ENCODE assay signal across 17 mouse cellular contexts in genomic region chr13:63879864-63880141, GRCm38 (mm10).
DNase-seq lines count a peak whose midpoint lies in the region; ATAC-seq and TF ChIP-seq lines count a peak whose summit lies in the region.
"Had no signal": no experiment of that assay in that cellular context is flagged by ENCODE, and none has a peak within 500 bp of the region (broad histone marks: within the 10 kb centered on the region; RNA-seq: fewer than 3 reads in every experiment).

No protein-coding gene starts in this region.

- no peaks in the 10 kb centered on the region for H3K36me3 ChIP-seq in forebrain, embryonic 13.5 days (ENCODE audit: poor library complexity, severe bottlenecking)
- H3K36me3 ChIP-seq in forebrain, embryonic 16.5 days (ENCODE audit: control insufficient read depth, insufficient read depth) = no peaks in the 10 kb centered on the region
- H3K36me3 ChIP-seq in lung, embryonic 16.5 days (ENCODE audit: control insufficient read depth, insufficient read depth, low read length) = no peaks in the 10 kb centered on the region
- H3K36me3 ChIP-seq in stomach, embryonic 14.5 days (ENCODE audit: control insufficient read depth, insufficient read depth, low read length) = no peaks in the 10 kb centered on the region
- H3K36me3 ChIP-seq in stomach, postnatal 0 days (ENCODE audit: control insufficient read depth, insufficient read depth, low read length) = no peaks in the 10 kb centered on the region

- no peak for TF ChIP-seq CTCF in stomach, postnatal 0 days (IDR thresholded peaks at IDR 0.05; ENCODE audit: low read depth)

- DNase-seq in lung, adult 18-20 months = no peak
- no peak for DNase-seq in stomach, postnatal 0 days (ENCODE audit: low spot score)
- no peak for DNase-seq in cerebellum, adult 11 months
- DNase-seq: adrenal gland, adult 2 months; adrenal gland, postnatal 10 days; adrenal gland, postnatal 25 days; cerebellum, adult 11-12 months; cerebellum, adult 2 months; cerebellum, adult 9-10 months; cerebellum, postnatal 10 days; cerebellum, postnatal 25 days; forebrain, postnatal 0 days had no signal

- no peak overlapping the region for H3K4me2 ChIP-seq in forebrain, embryonic 13.5 days
- no peak overlapping the region for H3K4me2 ChIP-seq in forebrain, embryonic 16.5 days (ENCODE audit: low read length)
- no peak overlapping the region for H3K4me2 ChIP-seq in lung, embryonic 16.5 days (ENCODE audit: low read depth, low read length)
- H3K4me2 ChIP-seq in stomach, embryonic 14.5 days (replicated peaks; ENCODE audit: low read depth, low read length) = no peak overlapping the region
- H3K4me2 ChIP-seq in stomach, postnatal 0 days (replicated peaks; ENCODE audit: low read depth) = no peak overlapping the region
- H3K4me2 ChIP-seq: embryonic facial prominence, embryonic 13.5 days had no signal

- WGBS in forebrain, embryonic 13.5 days = 32% methylated on average over 4 of the region's 4 CpGs
- 17% methylated on average over 4 of the region's 4 CpGs for WGBS in forebrain, embryonic 16.5 days
- WGBS in lung, embryonic 16.5 days = 51% methylated on average over 4 of the region's 4 CpGs
- WGBS in stomach, embryonic 14.5 days = 27% methylated on average over 4 of the region's 4 CpGs
- WGBS in stomach, postnatal 0 days = 24% methylated on average over 4 of the region's 4 CpGs

- no peak for TF ChIP-seq EP300 in stomach, postnatal 0 days (optimal IDR thresholded peaks at IDR 0.05)

- H3K27ac ChIP-seq in forebrain, embryonic 13.5 days = no peak overlapping the region
- H3K27ac ChIP-seq in forebrain, embryonic 16.5 days (ENCODE audit: low read length) = no peak overlapping the region
- peak overlapping the region; percentile 13; the same call in 1 of the 2 replicates for H3K27ac ChIP-seq in lung, embryonic 16.5 days (ENCODE audit: low read length)
- H3K27ac ChIP-seq in stomach, embryonic 14.5 days (ENCODE audit: low read length) = 0 out of 2 replicates have a peak overlapping the region, but pooled peaks have one; percentile 7
- H3K27ac ChIP-seq in stomach, postnatal 0 days (replicated peaks) = no peak overlapping the region
- H3K27ac ChIP-seq: embryonic facial prominence, embryonic 13.5 days had no signal

- H3K4me1 ChIP-seq in forebrain, embryonic 13.5 days = peaks cover 13% of the 10 kb centered on the region
- H3K4me1 ChIP-seq in forebrain, embryonic 16.5 days (replicated peaks; ENCODE audit: control insufficient read depth, insufficient read depth, low read length) = peaks cover 4% of the 10 kb centered on the region; the same call in 1 of the 2 replicates
- H3K4me1 ChIP-seq in lung, embryonic 16.5 days (replicated peaks; ENCODE audit: control insufficient read depth, insufficient read depth, low read length) = peaks cover 6% of the 10 kb centered on the region; the same call in 1 of the 2 replicates
- 0 out of 2 replicates have a peak, but pooled peaks cover 8% of the 10 kb centered on the region for H3K4me1 ChIP-seq in stomach, embryonic 14.5 days (ENCODE audit: control insufficient read depth, insufficient read depth, low read length)
- no peaks in the 10 kb centered on the region for H3K4me1 ChIP-seq in stomach, postnatal 0 days (replicated peaks; ENCODE audit: control insufficient read depth, insufficient read depth)

- no peaks in the 10 kb centered on the region for H3K9me3 ChIP-seq in forebrain, embryonic 13.5 days (replicated peaks)
- H3K9me3 ChIP-seq in forebrain, embryonic 16.5 days (ENCODE audit: control insufficient read depth, low read length) = no peaks in the 10 kb centered on the region
- no peaks in the 10 kb centered on the region for H3K9me3 ChIP-seq in lung, embryonic 16.5 days (ENCODE audit: control insufficient read depth, low read length)
- no peaks in the 10 kb centered on the region for H3K9me3 ChIP-seq in stomach, embryonic 14.5 days (ENCODE audit: control insufficient read depth, low read depth, low read length)
- no peaks in the 10 kb centered on the region for H3K9me3 ChIP-seq in stomach, postnatal 0 days (ENCODE audit: control insufficient read depth, low read length)
- H3K9me3 ChIP-seq: embryonic facial prominence, embryonic 13.5 days had no signal

- H3K27me3 ChIP-seq in forebrain, embryonic 13.5 days = no peaks in the 10 kb centered on the region
- H3K27me3 ChIP-seq in forebrain, embryonic 16.5 days (replicated peaks; ENCODE audit: control insufficient read depth, insufficient read depth, low read length) = no peaks in the 10 kb centered on the region
- no peaks in the 10 kb centered on the region for H3K27me3 ChIP-seq in lung, embryonic 16.5 days (ENCODE audit: control insufficient read depth, insufficient read depth, low read depth, low read length)
- H3K27me3 ChIP-seq in stomach, embryonic 14.5 days (ENCODE audit: control insufficient read depth, insufficient read depth, low read length) = no peaks in the 10 kb centered on the region
- no peaks in the 10 kb centered on the region for H3K27me3 ChIP-seq in stomach, postnatal 0 days (ENCODE audit: control insufficient read depth, insufficient read depth, low read length)
- H3K27me3 ChIP-seq: embryonic facial prominence, embryonic 13.5 days had no signal

- H3K9ac ChIP-seq in forebrain, embryonic 13.5 days = no peak overlapping the region
- H3K9ac ChIP-seq in forebrain, embryonic 16.5 days (replicated peaks; ENCODE audit: low read depth, low read length) = no peak overlapping the region
- no peak overlapping the region for H3K9ac ChIP-seq in lung, embryonic 16.5 days (ENCODE audit: low read length)
- H3K9ac ChIP-seq in stomach, embryonic 14.5 days (replicated peaks; ENCODE audit: low read depth, low read length) = no peak overlapping the region
- H3K9ac ChIP-seq in stomach, postnatal 0 days (ENCODE audit: low read length) = no peak overlapping the region
- H3K9ac ChIP-seq: embryonic facial prominence, embryonic 13.5 days; forebrain, postnatal 0 days had no signal

- H3K4me3 ChIP-seq in forebrain, embryonic 13.5 days = no peak overlapping the region
- H3K4me3 ChIP-seq in forebrain, embryonic 16.5 days (replicated peaks; ENCODE audit: low read length) = no peak overlapping the region
- no peak overlapping the region for H3K4me3 ChIP-seq in lung, embryonic 16.5 days (ENCODE audit: low read length)
- H3K4me3 ChIP-seq in stomach, embryonic 14.5 days (ENCODE audit: low read depth, low read length) = no peak overlapping the region
- no peak overlapping the region for H3K4me3 ChIP-seq in stomach, postnatal 0 days (ENCODE audit: low read depth, low read length)
- H3K4me3 ChIP-seq: embryonic facial prominence, embryonic 13.5 days had no signal

- ATAC-seq in forebrain, embryonic 13.5 days = peak; percentile 59; the same call in 1 of the 2 replicates
- ATAC-seq in forebrain, embryonic 16.5 days = no peak; the same call in 1 of the 2 replicates
- ATAC-seq in lung, embryonic 16.5 days (ENCODE audit: low read depth) = no peak
- ATAC-seq in stomach, embryonic 14.5 days (ENCODE audit: insufficient number of reproducible peaks, insufficient read depth, low FRiP score, low read depth) = no peak
- ATAC-seq in stomach, postnatal 0 days (ENCODE audit: low FRiP score, low TSS enrichment) = no peak
- ATAC-seq: forebrain, postnatal 0 days had no signal

Comparison
In these comparisons a context has a peak if more than half of its experiments do, and no peak if none do; other contexts are left out.
1. H3K27ac ChIP-seq: peak in lung, embryonic 16.5 days (single experiment) and stomach, embryonic 14.5 days (single experiment); none in forebrain, embryonic 13.5 days (single experiment), forebrain, embryonic 16.5 days (single experiment) and stomach, postnatal 0 days (single experiment).